Mouse (Mus musculus) G1E (cell line): ENCODE data around the gene Gna15. TPM values are rescaled to one million over a fixed set of nuclear protein-coding genes. Genes with fewer than 3 reads are reported as not detected.
A peak's percentile ranks its signal among the peaks of the same experiment; 100 is the strongest.

Source experiments
- ATAC-seq: 2 replicates; pipeline ENCODE4 v1.8.0; 2016; ENCODE audit warnings: mild to moderate bottlenecking; ENCODE audit not compliant: insufficient number of reproducible peaks, poor library complexity, low FRiP score, severe bottlenecking; ENCODE audit errors: extremely low read depth
- DNase-seq: peaks from one replicate; pipeline ENCODE4 v3.0.0; 2012; ENCODE audit warnings: low spot score
- H3K27me3 ChIP-seq: 2 replicates; pipeline ENCODE4 v1.6.1; 2012; ENCODE audit warnings: mild to moderate bottlenecking, low read length, inconsistent platforms; ENCODE audit not compliant: insufficient read depth
- H3K36me3 ChIP-seq: replicated peaks from 2 replicates; pipeline ENCODE3; 2012; ENCODE audit warnings: mild to moderate bottlenecking, inconsistent platforms
- H3K4me1 ChIP-seq: 2 replicates; pipeline ENCODE4 v1.6.1; 2012; ENCODE audit warnings: low read depth, low read length, inconsistent platforms, mixed read lengths; ENCODE audit not compliant: insufficient read depth
- H3K4me3 ChIP-seq: 2 replicates; pipeline ENCODE4 v1.5.1; 2012; ENCODE audit warnings: low read depth, mild to moderate bottlenecking, inconsistent platforms, low read length, moderate library complexity, mixed read lengths
- H3K9me3 ChIP-seq: replicated peaks from 2 replicates; pipeline ENCODE4 v1.6.1; 2012; ENCODE audit warnings: inconsistent platforms
- CTCF ChIP-seq: IDR thresholded peaks from 2 replicates; pipeline ENCODE4 v1.5.1; 2012; ENCODE audit warnings: low read depth, low read length, inconsistent platforms, mixed read lengths
- GATA1 ChIP-seq: IDR thresholded peaks from 2 replicates; pipeline ENCODE4 v1.6.1; 2012; ENCODE audit warnings: borderline replicate concordance, low read length, inconsistent platforms, mixed read lengths
- GATA2 ChIP-seq: IDR thresholded peaks from 2 replicates; pipeline ENCODE4 v1.6.1; 2012; ENCODE audit warnings: low read depth, low read length, inconsistent platforms, borderline replicate concordance
- POLR2AphosphoS5 ChIP-seq: IDR thresholded peaks from 2 replicates; pipeline ENCODE4 v1.6.1; 2012; ENCODE audit warnings: low read depth, low read length, inconsistent platforms; ENCODE audit not compliant: insufficient replicate concordance
- TAL1 ChIP-seq: conservative IDR thresholded peaks from 2 replicates; pipeline ENCODE4 v1.6.1; 2012; ENCODE audit warnings: low read depth, low read length, inconsistent platforms, mixed read lengths
- polyA plus RNA-seq: library from polyadenylated mRNA; stranded (reverse); fragments of >175 nt; gene quantifications from 2 replicates; pipeline ENCODE4 v1.2.3, GENCODE M21; 2012
- total RNA-seq, 2 experiments: library from RNA; stranded (forward) in 1 of 2; stranded (reverse) in 1 of 2; fragments of 200-1000 nt in 1 of 2; fragments of >200 nt in 1 of 2; fragmentation: Nextera tagmentation in 1 of 2; gene quantifications; 2 replicates each; pipeline ENCODE4 v1.2.3; 2014 to 2017

The Gna15 gene
- total and polyA plus RNA-seq, 3 experiments = 16.5 to 22.5 (median 20.1) TPM

GRCm38 (mm10) chr10:81541363-81541762 is 17.3 kb upstream of the Gna15 start:
- DNase-seq = no peak
- Histone ChIP-seq H3K27me3 (no peaks in the 10 kb centered on the region), H3K4me1 (peaks cover 83% of the 10 kb centered on the region), H3K9me3 (no peaks in the 10 kb centered on the region), H3K4me3 (no peak overlapping the region), H3K36me3 (peaks cover 72% of the 10 kb centered on the region)
- no peak for ATAC-seq
- TF ChIP-seq GATA1 (no peak), TAL1 (no peak), GATA2 (no peak), CTCF (no peak), POLR2AphosphoS5 (no peak)

GRCm38 (mm10) chr10:81538321-81539048 is 14.5 kb upstream of the Gna15 start:
- Histone ChIP-seq H3K4me1 (peaks cover 80% of the 10 kb centered on the region), H3K4me3 (no peak overlapping the region), H3K27me3 (no peaks in the 10 kb centered on the region), H3K36me3 (peaks cover 98% of the 10 kb centered on the region), H3K9me3 (no peaks in the 10 kb centered on the region)
- DNase-seq (no peak), ATAC-seq (no peak)
- TF ChIP-seq GATA2 = no peak
- no peak for TF ChIP-seq TAL1
- no peak for TF ChIP-seq GATA1
- TF ChIP-seq POLR2AphosphoS5 = no peak
- TF ChIP-seq CTCF = no peak

DNA sequence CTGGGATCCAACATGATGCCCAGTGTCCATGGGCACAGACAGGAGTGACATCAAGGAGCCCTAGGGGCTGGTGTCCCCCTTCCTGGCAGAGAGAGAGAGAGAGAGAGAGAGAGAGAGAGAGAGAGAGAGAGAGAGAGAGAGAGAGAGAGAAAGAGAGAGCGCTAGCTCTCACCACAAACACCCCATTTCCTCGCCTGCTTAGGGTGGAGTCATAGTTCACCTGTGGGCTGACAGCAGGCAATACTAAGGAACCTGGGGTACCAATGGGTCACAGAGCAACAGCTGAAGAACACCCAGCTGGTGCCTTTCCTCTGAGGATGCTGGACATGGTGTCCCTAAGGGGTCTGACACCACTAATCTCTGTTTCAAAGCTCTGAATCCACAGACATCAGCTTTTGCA is 13.4 kb upstream of the Gna15 start:
- Histone ChIP-seq H3K4me1 (peaks cover 71% of the 10 kb centered on the region), H3K36me3 (peaks cover 98% of the 10 kb centered on the region)
- TF ChIP-seq GATA2 (no peak), GATA1 (no peak), POLR2AphosphoS5 (no peak), CTCF (no peak), TAL1 (no peak)

DNA sequence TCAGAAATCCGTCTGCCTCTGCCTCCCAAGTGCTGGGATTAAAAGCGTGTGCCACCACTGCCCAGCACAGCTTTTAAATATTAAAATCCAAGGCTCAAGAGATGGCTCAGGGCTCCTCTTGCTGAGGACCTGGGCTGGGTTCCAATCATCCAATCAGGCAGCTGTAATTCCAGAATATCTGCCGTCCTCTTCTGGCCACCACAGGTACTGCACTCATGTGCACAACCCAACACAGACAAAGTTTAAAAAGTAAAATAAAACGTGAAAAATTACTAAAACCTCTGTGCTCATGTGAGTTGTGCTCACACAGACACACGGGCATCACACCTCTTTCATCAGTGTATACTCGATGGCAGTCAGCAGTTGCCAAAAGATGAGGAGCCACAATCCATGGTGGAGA is 12.7 kb upstream of the Gna15 start:
- Histone ChIP-seq H3K4me3 (no peak overlapping the region), H3K36me3 (peaks cover 98% of the 10 kb centered on the region), H3K27me3 (no peaks in the 10 kb centered on the region), H3K9me3 (no peaks in the 10 kb centered on the region), H3K4me1 (peaks cover 65% of the 10 kb centered on the region)
- TF ChIP-seq POLR2AphosphoS5 = no peak
- TF ChIP-seq CTCF = peak; percentile 89
- no peak for ATAC-seq
- no peak for DNase-seq

More for the DNA sequence above, 13.4 kb upstream of the Gna15 start:
- Histone ChIP-seq H3K9me3 (no peaks in the 10 kb centered on the region), H3K27me3 (no peaks in the 10 kb centered on the region), H3K4me3 (no peak overlapping the region)
- DNase-seq (no peak), ATAC-seq (no peak)

GRCm38 (mm10) chr10:81534826-81535225 is 10.8 kb upstream of the Gna15 start:
- Histone ChIP-seq H3K36me3 (peaks cover 98% of the 10 kb centered on the region), H3K27me3 (no peaks in the 10 kb centered on the region), H3K9me3 (no peaks in the 10 kb centered on the region), H3K4me1 (peaks cover 58% of the 10 kb centered on the region), H3K4me3 (no peak overlapping the region)
- DNase-seq = no peak
- ATAC-seq = no peak
- TF ChIP-seq GATA2 (no peak), TAL1 (no peak), POLR2AphosphoS5 (no peak), GATA1 (no peak), CTCF (no peak)

DNA sequence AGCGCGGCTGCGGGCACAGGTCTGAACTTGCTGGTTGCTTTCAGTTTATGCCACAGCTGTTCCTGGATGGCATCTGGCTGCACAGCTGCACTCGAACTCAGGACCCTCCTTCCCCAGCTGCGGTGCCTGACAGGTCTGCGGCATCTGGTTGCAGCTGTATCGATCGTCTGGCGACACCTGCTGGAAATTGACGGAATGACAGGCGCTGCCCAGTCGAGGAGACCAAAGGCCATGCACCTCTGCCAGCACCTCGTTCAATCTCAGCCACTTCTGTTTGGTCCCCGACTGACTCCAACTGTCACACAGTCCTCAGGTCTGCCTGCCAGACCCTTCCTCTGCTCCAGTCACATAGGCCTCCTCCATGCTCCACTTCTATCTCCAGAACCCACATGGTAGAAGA is 2.8 kb upstream of the Gna15 start:
- ATAC-seq (no peak), DNase-seq (peak; percentile 62)

More for the DNA sequence above, 2.8 kb upstream of the Gna15 start:
- no peak overlapping the region; the same call in 1 of the 2 replicates for H3K4me3 ChIP-seq
- H3K4me1 ChIP-seq = peaks cover 53% of the 10 kb centered on the region
- TF ChIP-seq CTCF (peak; percentile 100), POLR2AphosphoS5 (no peak), GATA2 (no peak), GATA1 (no peak), TAL1 (no peak)
- peaks cover 52% of the 10 kb centered on the region for H3K36me3 ChIP-seq
- no peaks in the 10 kb centered on the region for H3K9me3 ChIP-seq
- H3K27me3 ChIP-seq = no peaks in the 10 kb centered on the region
